Mouse (Mus musculus) cerebellum, adult 2 months (tissue): ENCODE measurements around the gene Grhpr.

Source experiments
- CTCF ChIP-seq: fragments of 200-500 bp; IDR thresholded peaks from 2 replicates; pipeline ENCODE4 v1.5.1; 2011; ENCODE audit warnings: low read depth, mild to moderate bottlenecking, control low read depth, low read length, moderate library complexity, borderline replicate concordance; ENCODE audit not compliant: insufficient read depth
- POLR2A ChIP-seq: fragments of 200-500 bp; IDR thresholded peaks from 2 replicates; pipeline ENCODE4 v1.6.1; 2011; ENCODE audit warnings: low read length, control low read depth, borderline replicate concordance; ENCODE audit not compliant: insufficient read depth

- TF ChIP-seq CTCF: peak; percentile 70; the same call in 1 of the 2 replicates
- TF ChIP-seq POLR2A: no peak
Observed at GRCm38 (mm10) chr4:44970612-44971110, 10.5 kb upstream of the Grhpr start.
